Mouse (Mus musculus) intestine, postnatal 0 days (tissue): ENCODE results near the gene Cox7a2. TPM values are rescaled to one million over a fixed set of nuclear protein-coding genes. Genes with fewer than 3 reads are reported as not detected.

Experiments used
- ATAC-seq: fragments of 200-750 bp; cut with Nextera tagmentation; 2 replicates; pipeline ENCODE4 v1.8.0; 2017; ENCODE audit warnings: mild to moderate bottlenecking, moderate TSS enrichment, moderate library complexity
- H3K27ac ChIP-seq: fragments of 300-500 bp; sonication (generic); 2 replicates; pipeline ENCODE4 v1.5.1; 2014; ENCODE audit warnings: mild to moderate bottlenecking, low read depth, low read length, moderate library complexity
- H3K27me3 ChIP-seq: fragments of 300-500 bp; sonication (generic); replicated peaks from 2 replicates; pipeline ENCODE4 v1.6.1; 2014; ENCODE audit warnings: low read length, mixed read lengths; ENCODE audit not compliant: control insufficient read depth, insufficient read depth
- H3K36me3 ChIP-seq: fragments of 300-500 bp; sonication (generic); 2 replicates; pipeline ENCODE4 v1.6.1; 2014; ENCODE audit warnings: mild to moderate bottlenecking, moderate library complexity; ENCODE audit not compliant: control insufficient read depth, insufficient read depth
- H3K4me1 ChIP-seq: fragments of 300-500 bp; sonication (generic); replicated peaks from 2 replicates; pipeline ENCODE4 v1.6.1; 2014; ENCODE audit warnings: antibody characterized with exemption, low read length, mixed read lengths; ENCODE audit not compliant: control insufficient read depth, insufficient read depth
- H3K4me2 ChIP-seq: fragments of 300-500 bp; sonication (generic); replicated peaks from 2 replicates; pipeline ENCODE4 v1.6.1; 2014; ENCODE audit warnings: low read depth, mild to moderate bottlenecking, moderate library complexity
- H3K4me3 ChIP-seq: fragments of 300-500 bp; sonication (generic); 2 replicates; pipeline ENCODE4 v1.5.1; 2014; ENCODE audit warnings: low read depth, low read length
- H3K9ac ChIP-seq: fragments of 300-500 bp; sonication (generic); 2 replicates; pipeline ENCODE4 v1.6.1; 2014; ENCODE audit warnings: mild to moderate bottlenecking, low read depth, low read length
- H3K9me3 ChIP-seq: fragments of 300-500 bp; sonication (generic); 2 replicates; pipeline ENCODE4 v1.6.1; 2016; ENCODE audit warnings: mixed run types; ENCODE audit not compliant: control insufficient read depth
- CTCF ChIP-seq: sonication (generic); IDR thresholded peaks from 2 replicates; pipeline ENCODE4 v1.5.1; 2016; ENCODE audit warnings: low read depth, mild to moderate bottlenecking, control low read depth, antibody characterized with exemption, moderate library complexity
- WGBS: fragments of 180-500 bp; shearing (Covaris S2); extraction: QIAGEN DNeasy Blood & Tissue Kit; methylation state at CpG from one replicate; pipeline ENCODE4 v1.1.7; 2014; 5-methylcytosine and 5-hydroxymethylcytosine counted together
- polyA plus RNA-seq: library from polyadenylated mRNA; unstranded; fragments of >200 nt; fragmentation: Nextera tagmentation; extraction: Ambion mirVana; gene quantifications from 2 replicates; pipeline ENCODE4 v1.2.1, GENCODE M21; 2015

The Cox7a2 gene
- polyA plus RNA-seq, 1 experiment from 2014 or later: 1,366 TPM

GRCm38 (mm10) chr9:79719451-79719850, 40.2 kb downstream of the Cox7a2 start:
- no peak for TF ChIP-seq CTCF
- Histone ChIP-seq H3K4me2 (peak overlapping the region; percentile 80), H3K4me3 (peak overlapping the region; percentile 53), H3K36me3 (no peaks in the 10 kb centered on the region), H3K4me1 (no peaks in the 10 kb centered on the region; the same call in 1 of the 2 replicates), H3K27me3 (peaks cover 40% of the 10 kb centered on the region), H3K27ac (no peak overlapping the region), H3K9me3 (no peaks in the 10 kb centered on the region), H3K9ac (0 out of 2 replicates have a peak overlapping the region, but pooled peaks have one; percentile 45)
- WGBS: 3% methylated on average over 28 of the region's 28 CpGs
- ATAC-seq: no peak

DNA sequence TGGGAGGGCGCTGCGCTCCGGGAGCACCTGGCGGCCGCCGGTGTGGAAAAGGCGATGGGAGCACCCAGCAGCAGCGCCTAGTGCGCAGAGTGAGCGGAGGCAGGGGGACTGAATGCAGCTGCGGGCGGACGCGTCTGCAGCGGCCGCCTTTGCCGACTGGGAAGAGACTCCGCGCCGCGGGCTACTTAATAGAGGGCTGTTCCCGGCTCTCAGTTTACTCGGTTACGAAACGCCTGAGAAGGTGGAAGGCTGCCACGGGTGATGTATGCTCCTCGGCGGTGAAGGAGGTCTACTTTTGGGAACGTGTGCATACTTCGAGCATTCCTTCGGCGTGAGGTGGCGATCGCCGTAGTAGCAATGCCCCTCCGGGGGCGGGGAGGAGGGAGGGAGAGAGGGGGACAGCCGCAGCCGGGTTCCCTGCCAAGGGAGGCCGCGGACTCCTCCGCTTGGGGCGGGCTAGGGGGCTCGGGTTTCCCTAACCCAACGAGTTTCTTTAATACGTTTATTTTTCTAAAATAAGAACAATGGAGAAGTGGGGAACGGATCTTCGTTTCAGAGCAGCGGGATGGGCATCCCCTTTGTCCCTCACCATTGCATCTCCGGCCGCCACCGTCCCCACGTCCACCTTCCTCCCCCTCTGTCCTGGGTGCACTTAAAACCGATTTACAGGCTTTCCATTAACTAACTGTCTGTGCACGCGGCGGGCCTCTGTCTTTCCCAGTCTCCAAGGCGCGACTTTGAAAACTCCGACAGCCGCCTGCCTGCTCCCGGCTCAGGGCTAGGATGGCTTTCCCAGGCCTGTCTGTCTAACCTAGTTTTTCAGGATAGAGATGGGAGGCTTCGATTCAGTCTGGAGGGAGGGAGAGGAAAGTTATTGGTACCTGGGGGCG, 41.0 kb downstream of the Cox7a2 start, which contains the start of gene Col12a1:
Gene Col12a1, minus strand, starts transcription at position 351 of the 890 bp plus-strand sequence.
- peak; percentile 26; the same call in 1 of the 2 replicates for TF ChIP-seq CTCF
- WGBS: under 1% methylated on average over 64 of the region's 64 CpGs
- peak within 1 kb of the TSS; percentile 45 for H3K9ac ChIP-seq
- peak within 1 kb of the TSS; percentile 80 for H3K4me2 ChIP-seq
- peaks cover 40% of the 10 kb centered on the region for H3K27me3 ChIP-seq
- H3K4me1 ChIP-seq: no peaks in the 10 kb centered on the region; the same call in 1 of the 2 replicates
- no peaks in the 10 kb centered on the region for H3K36me3 ChIP-seq
- H3K9me3 ChIP-seq: no peaks in the 10 kb centered on the region
- ATAC-seq: peak; percentile 52
- H3K4me3 ChIP-seq: peak within 1 kb of the TSS; percentile 53
- no peak within 1 kb of the TSS for H3K27ac ChIP-seq

DNA sequence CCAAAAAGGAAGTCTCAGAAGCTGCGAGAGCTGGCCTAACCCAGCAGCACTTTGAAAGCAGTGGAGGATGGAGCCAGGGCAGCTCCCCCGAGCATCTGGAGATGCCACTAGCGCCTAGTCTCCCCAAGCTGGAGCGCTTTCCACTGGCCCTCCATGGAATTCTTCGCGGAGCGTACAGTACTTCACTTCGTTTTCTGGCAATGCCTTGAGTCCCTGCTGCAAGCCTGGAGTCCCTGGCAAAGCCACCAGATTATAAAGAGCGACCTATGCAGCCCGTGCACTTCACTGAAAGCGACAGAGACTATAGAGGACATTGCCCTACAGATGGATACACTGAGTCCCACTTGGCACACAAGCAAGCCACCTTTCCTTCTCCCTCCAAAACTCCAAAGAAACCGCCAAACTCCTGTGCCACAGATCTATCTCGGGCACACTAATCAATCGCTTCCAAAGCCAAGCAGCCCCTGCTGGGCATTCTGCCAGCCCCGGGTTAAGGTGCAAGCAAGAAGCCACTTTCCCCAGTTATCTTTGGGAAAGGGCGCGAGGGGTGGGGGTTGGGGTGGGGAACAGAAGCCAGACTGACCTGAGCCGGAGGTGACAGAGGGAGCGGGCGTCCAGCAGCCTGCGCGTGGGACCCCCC, 41.7 kb downstream of the Cox7a2 start:
- no peak for TF ChIP-seq CTCF
- no peaks in the 10 kb centered on the region for H3K9me3 ChIP-seq
- no peak overlapping the region for H3K27ac ChIP-seq
- H3K36me3 ChIP-seq: no peaks in the 10 kb centered on the region
- peak overlapping the region; percentile 53 for H3K4me3 ChIP-seq
- no peaks in the 10 kb centered on the region; the same call in 1 of the 2 replicates for H3K4me1 ChIP-seq
- peaks cover 40% of the 10 kb centered on the region for H3K27me3 ChIP-seq
- 2% methylated on average over 22 of the region's 22 CpGs for WGBS
- 0 out of 2 replicates have a peak, but pooled peaks have one; percentile 7 for ATAC-seq
- H3K4me2 ChIP-seq: peak overlapping the region; percentile 80
- H3K9ac ChIP-seq: peak overlapping the region; percentile 45

DNA sequence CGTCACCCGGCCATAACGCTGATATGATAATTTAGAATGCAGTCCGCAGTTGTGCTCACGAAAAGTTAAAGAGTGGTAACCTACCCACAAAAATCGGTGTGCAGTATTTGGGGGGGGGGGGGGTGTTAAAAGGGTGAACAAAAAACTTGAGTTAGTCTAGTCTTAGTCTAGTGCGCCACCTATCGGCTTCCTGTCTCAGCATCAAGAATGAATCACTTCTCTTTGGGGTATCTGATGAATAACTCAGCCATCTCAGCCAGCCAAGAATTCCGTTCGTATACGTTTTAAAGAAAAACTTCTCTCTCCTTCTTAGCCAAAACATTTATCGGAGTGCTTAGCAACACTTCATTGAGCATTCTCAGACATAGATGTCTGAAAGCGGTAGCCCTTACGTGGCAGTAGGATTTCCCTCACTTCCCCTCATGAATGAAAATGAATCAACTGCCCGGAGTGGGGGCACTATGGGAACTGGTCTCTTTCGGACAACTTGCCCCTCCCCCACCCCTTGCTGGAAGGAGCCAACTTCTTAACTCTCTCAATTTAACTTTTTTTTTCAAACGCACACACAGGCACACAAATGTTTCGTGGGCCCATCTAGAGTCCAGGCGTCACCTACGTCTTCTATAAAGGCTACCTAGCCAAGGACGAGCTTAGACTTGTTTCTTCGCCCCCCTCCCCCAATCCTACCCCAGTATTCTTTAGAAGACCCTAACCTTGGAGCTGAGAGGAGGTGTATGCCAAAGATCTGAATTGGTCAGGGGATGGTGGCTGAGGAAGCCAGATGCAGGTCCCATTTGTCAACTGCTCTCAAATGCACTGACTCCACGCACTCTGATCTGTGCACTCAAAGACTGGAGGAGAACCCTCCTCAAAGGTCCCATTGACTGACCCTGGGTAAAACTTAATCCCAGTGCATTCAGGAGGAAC, 42.5 kb downstream of the Cox7a2 start:
- peak; percentile 78 for TF ChIP-seq CTCF
- Histone ChIP-seq H3K4me2 (peak overlapping the region; percentile 80), H3K4me1 (no peaks in the 10 kb centered on the region; the same call in 1 of the 2 replicates), H3K9ac (peak overlapping the region; percentile 45; the same call in 1 of the 2 replicates), H3K9me3 (no peaks in the 10 kb centered on the region), H3K27me3 (peaks cover 40% of the 10 kb centered on the region), H3K27ac (no peak overlapping the region), H3K36me3 (no peaks in the 10 kb centered on the region), H3K4me3 (peak overlapping the region; percentile 53)
- no peak for ATAC-seq
- 13% methylated on average over 23 of the region's 23 CpGs for WGBS

GRCm38 (mm10) chr9:79716496-79716895, 43.2 kb downstream of the Cox7a2 start:
- ATAC-seq: no peak
- Histone ChIP-seq H3K4me2 (peak overlapping the region; percentile 80), H3K4me1 (no peaks in the 10 kb centered on the region; the same call in 1 of the 2 replicates), H3K27me3 (peaks cover 40% of the 10 kb centered on the region), H3K27ac (no peak overlapping the region), H3K36me3 (no peaks in the 10 kb centered on the region), H3K9me3 (no peaks in the 10 kb centered on the region), H3K9ac (no peak overlapping the region), H3K4me3 (peak overlapping the region; percentile 53)
- WGBS: 44% methylated on average over 5 of the region's 5 CpGs
- no peak for TF ChIP-seq CTCF
